In genomic region chr1:126593044-126593805, GRCm38 (mm10) we compare ENCODE assay signal across 8 mouse cellular contexts.
DNase-seq lines count a peak whose midpoint lies in the region; ATAC-seq and TF ChIP-seq lines count a peak whose summit lies in the region.

No protein-coding gene starts in this region.

- H3K79me2 ChIP-seq in heart, adult 2 months (replicated peaks; ENCODE audit: control insufficient read depth, insufficient read depth, low read length) = no peaks in the 10 kb centered on the region

- H3K36me3 ChIP-seq in heart, adult 2 months (ENCODE audit: control insufficient read depth, insufficient read depth, low read length) = peaks cover 2% of the 10 kb centered on the region; the same call in 1 of the 2 replicates
- no peaks in the 10 kb centered on the region for H3K36me3 ChIP-seq in heart, embryonic 11.5 days (ENCODE audit: control insufficient read depth, insufficient read depth, low read length)
- H3K36me3 ChIP-seq in small intestine, adult 2 months (ENCODE audit: control insufficient read depth, insufficient read depth, low read length) = no peaks in the 10 kb centered on the region

- intact Hi-C loops in heart, adult 2 months (cut with DNase I) = no loop called here

- 0 out of 2 replicates have a peak, but pooled peaks cover 4% of the 10 kb centered on the region for H3K9me3 ChIP-seq in heart, embryonic 11.5 days (replicated peaks; ENCODE audit: control insufficient read depth, low read length)

- H3K4me1 ChIP-seq in heart, adult 2 months (ENCODE audit: control insufficient read depth, insufficient read depth, low read length) = peaks cover 6% of the 10 kb centered on the region; the same call in 1 of the 2 replicates
- H3K4me1 ChIP-seq in heart, embryonic 11.5 days (ENCODE audit: control insufficient read depth, insufficient read depth, low read length) = 0 out of 2 replicates have a peak, but pooled peaks cover 7% of the 10 kb centered on the region
- peaks cover 21% of the 10 kb centered on the region for H3K4me1 ChIP-seq in small intestine, adult 2 months (ENCODE audit: control insufficient read depth, insufficient read depth, insufficient read length, low read length)

- DNase-seq in heart, adult 2 months = peak; percentile 27 to 39
- DNase-seq in adrenal gland, postnatal 36 days = peak; percentile 36 to 46
- DNase-seq in kidney, postnatal 14 days = peak; percentile 48
- no peak for DNase-seq in layer of hippocampus, adult 18-20 months (ENCODE audit: low spot score in 2 of 2)
- no peak for DNase-seq in spleen, adult 12 weeks (ENCODE audit: low spot score)
- DNase-seq in left cerebral cortex, adult 18-20 months (ENCODE audit: low spot score in 2 of 2) = no peak

- TF ChIP-seq EP300 in heart, adult 2 months (IDR thresholded peaks at IDR 0.05; ENCODE audit: insufficient read depth, low read depth, low read length) = no peak

- ATAC-seq in heart, embryonic 11.5 days (replicated peaks; ENCODE audit: insufficient number of reproducible peaks, low FRiP score, low TSS enrichment) = no peak

- H3K4me3 ChIP-seq in heart, adult 2 months = no peak overlapping the region
- H3K4me3 ChIP-seq in heart, embryonic 11.5 days (ENCODE audit: low read depth, low read length) = no peak overlapping the region
- no peak overlapping the region for H3K4me3 ChIP-seq in small intestine, adult 2 months (ENCODE audit: low read depth, low read length)

- no peak overlapping the region for H3K4me2 ChIP-seq in heart, embryonic 11.5 days

- H3K27ac ChIP-seq in heart, adult 2 months = no peak overlapping the region
- H3K27ac ChIP-seq in heart, embryonic 11.5 days (ENCODE audit: low read depth, low read length) = no peak overlapping the region
- H3K27ac ChIP-seq in small intestine, adult 2 months (ENCODE audit: insufficient read depth, low read depth, low read length) = peak overlapping the region; percentile 58

- 40% methylated on average over 7 of the region's 7 CpGs for WGBS in heart, adult 2 months
- 53% methylated on average over 7 of the region's 7 CpGs for WGBS in heart, embryonic 11.5 days (ENCODE audit: insufficient replicate concordance)
- 20% methylated on average over 7 of the region's 7 CpGs for WGBS in small intestine, adult 2 months

- TF ChIP-seq CTCF in heart, adult 2 months (IDR thresholded peaks at IDR 0.05) = no peak
- no peak for TF ChIP-seq CTCF in small intestine, adult 2 months (IDR thresholded peaks at IDR 0.05; ENCODE audit: extremely low read depth, insufficient read length, insufficient replicate concordance, low read depth, low read length)

- no peak overlapping the region for H3K9ac ChIP-seq in heart, adult 2 months (ENCODE audit: low read depth, low read length)
- no peak overlapping the region for H3K9ac ChIP-seq in heart, embryonic 11.5 days (ENCODE audit: low read depth, low read length)

- no peak for TF ChIP-seq POLR2A in heart, adult 2 months (IDR thresholded peaks at IDR 0.05; ENCODE audit: insufficient read depth, low read depth, low read length)
- no peak for TF ChIP-seq POLR2A in small intestine, adult 2 months (IDR thresholded peaks at IDR 0.05; ENCODE audit: low read depth, low read length)

- no peaks in the 10 kb centered on the region for H3K27me3 ChIP-seq in heart, adult 2 months (ENCODE audit: control insufficient read depth, insufficient read depth, low read length)
- no peaks in the 10 kb centered on the region for H3K27me3 ChIP-seq in heart, embryonic 11.5 days (ENCODE audit: control insufficient read depth, insufficient read depth, low read length)
- no peaks in the 10 kb centered on the region for H3K27me3 ChIP-seq in small intestine, adult 2 months (ENCODE audit: control insufficient read depth, insufficient read depth, low read length)

Comparison
In these comparisons a context has a peak if more than half of its experiments do, and no peak if none do; other contexts are left out.
1. DNase-seq: peak in heart, adult 2 months (2 of 2), adrenal gland, postnatal 36 days (2 of 2) and kidney, postnatal 14 days (single experiment); none in layer of hippocampus, adult 18-20 months (0 of 2), spleen, adult 12 weeks (single experiment) and left cerebral cortex, adult 18-20 months (0 of 2).